Mouse (Mus musculus) hindbrain, embryonic 11.5 days (tissue): Measurements from ENCODE around the gene Wdr18. TPM values are rescaled to one million over a fixed set of nuclear protein-coding genes. Genes with fewer than 3 reads are reported as not detected.
A peak's percentile ranks its signal among the peaks of the same experiment; 100 is the strongest.

ENCODE experiments used
- ATAC-seq: fragments of 200-750 bp; cut with Nextera tagmentation; 2 replicates; pipeline ENCODE4 v1.8.0; 2017; ENCODE audit warnings: mild to moderate bottlenecking, moderate TSS enrichment, moderate library complexity; ENCODE audit not compliant: low FRiP score
- DNase-seq: peaks from one replicate; pipeline ENCODE4 v3.0.0-alpha.2; 2015; ENCODE audit warnings: low spot score
- H3K27ac ChIP-seq: fragments of 300-500 bp; sonication (generic); 2 replicates; pipeline ENCODE4 v1.5.1; 2014; ENCODE audit warnings: mild to moderate bottlenecking, low read depth, low read length
- H3K27me3 ChIP-seq: fragments of 300-500 bp; sonication (generic); 2 replicates; pipeline ENCODE4 v1.6.1; 2014; ENCODE audit warnings: mild to moderate bottlenecking, low read length, moderate library complexity, mixed read lengths; ENCODE audit not compliant: control insufficient read depth, insufficient read depth
- H3K36me3 ChIP-seq: fragments of 300-500 bp; sonication (generic); 2 replicates; pipeline ENCODE4 v1.6.1; 2014; ENCODE audit warnings: mild to moderate bottlenecking, low read length, moderate library complexity, mixed read lengths; ENCODE audit not compliant: control insufficient read depth, insufficient read depth
- H3K4me1 ChIP-seq: fragments of 300-500 bp; sonication (generic); replicated peaks from 2 replicates; pipeline ENCODE4 v1.6.1; 2014; ENCODE audit warnings: low read length, mixed read lengths; ENCODE audit not compliant: control insufficient read depth, insufficient read depth
- H3K4me2 ChIP-seq: fragments of 300-500 bp; sonication (generic); replicated peaks from 2 replicates; pipeline ENCODE4 v1.6.1; 2014; ENCODE audit warnings: mild to moderate bottlenecking, low read depth, low read length
- H3K4me3 ChIP-seq: fragments of 300-500 bp; sonication (generic); 2 replicates; pipeline ENCODE4 v1.5.1; 2014; ENCODE audit warnings: low read depth, low read length
- H3K9ac ChIP-seq: fragments of 300-500 bp; sonication (generic); 2 replicates; pipeline ENCODE4 v1.6.1; 2014; ENCODE audit warnings: low read depth, low read length
- H3K9me3 ChIP-seq: fragments of 300-500 bp; sonication (generic); 2 replicates; pipeline ENCODE4 v1.6.1; 2016; ENCODE audit warnings: low read length; ENCODE audit not compliant: control insufficient read depth
- WGBS: fragments of 180-500 bp; shearing (Covaris S2); extraction: QIAGEN DNeasy Blood & Tissue Kit; methylation state at CpG from one replicate; pipeline ENCODE4 v1.1.7; 2014; 5-methylcytosine and 5-hydroxymethylcytosine counted together
- polyA plus RNA-seq: library from polyadenylated mRNA; unstranded; fragments of >200 nt; fragmentation: Nextera tagmentation; extraction: Ambion mirVana; gene quantifications from 2 replicates; pipeline ENCODE4 v1.2.1, GENCODE M21; 2014

Wdr18 gene
- polyA plus RNA-seq, 1 experiment from 2014 or later = 94.7 TPM

DNA sequence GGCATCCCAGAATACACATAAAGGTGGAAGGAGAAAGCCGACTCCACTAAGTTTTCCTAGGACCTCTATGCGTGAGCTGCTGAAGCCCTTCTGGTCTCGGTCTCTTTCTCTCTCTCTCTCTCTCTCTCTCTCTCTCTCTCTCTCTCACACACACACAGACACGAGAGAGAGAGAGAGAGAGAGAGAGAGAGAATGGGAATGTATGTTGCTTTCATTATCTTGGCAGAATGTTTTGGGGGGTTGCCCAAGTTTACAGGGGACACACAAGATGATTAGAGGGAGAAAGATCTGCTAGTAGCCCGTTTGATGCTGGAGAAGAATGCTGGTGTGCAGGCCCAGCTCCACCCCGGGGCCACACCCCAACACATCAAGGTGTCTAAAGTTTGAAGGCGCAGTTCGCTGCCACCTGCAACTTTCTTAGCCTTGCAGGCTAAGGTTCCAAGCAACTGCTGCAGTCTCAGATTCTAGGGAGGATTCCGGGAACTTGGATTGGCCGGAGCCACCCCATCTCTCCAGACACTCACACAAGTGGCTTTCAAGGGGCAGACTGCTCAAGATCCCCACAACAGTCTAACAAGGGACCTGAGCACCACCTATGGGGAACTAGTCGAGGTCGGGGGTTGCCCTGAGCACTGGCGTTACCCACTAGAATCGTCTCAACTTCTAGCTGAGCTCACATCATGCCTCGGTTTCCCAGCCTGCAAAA is 34.0 kb upstream of the Wdr18 start:
- Histone ChIP-seq H3K9me3 (no peaks in the 10 kb centered on the region), H3K4me2 (peak overlapping the region; percentile 94), H3K27ac (peak overlapping the region; percentile 55; the same call in 1 of the 2 replicates), H3K9ac (peak overlapping the region; percentile 59), H3K27me3 (peaks cover 34% of the 10 kb centered on the region), H3K36me3 (no peaks in the 10 kb centered on the region), H3K4me3 (peak overlapping the region; percentile 82), H3K4me1 (peaks cover 24% of the 10 kb centered on the region)
- ATAC-seq = no peak; the same call in 1 of the 2 replicates
- peak; percentile 24 for DNase-seq
- 13% methylated on average over 15 of the region's 15 CpGs for WGBS

DNA sequence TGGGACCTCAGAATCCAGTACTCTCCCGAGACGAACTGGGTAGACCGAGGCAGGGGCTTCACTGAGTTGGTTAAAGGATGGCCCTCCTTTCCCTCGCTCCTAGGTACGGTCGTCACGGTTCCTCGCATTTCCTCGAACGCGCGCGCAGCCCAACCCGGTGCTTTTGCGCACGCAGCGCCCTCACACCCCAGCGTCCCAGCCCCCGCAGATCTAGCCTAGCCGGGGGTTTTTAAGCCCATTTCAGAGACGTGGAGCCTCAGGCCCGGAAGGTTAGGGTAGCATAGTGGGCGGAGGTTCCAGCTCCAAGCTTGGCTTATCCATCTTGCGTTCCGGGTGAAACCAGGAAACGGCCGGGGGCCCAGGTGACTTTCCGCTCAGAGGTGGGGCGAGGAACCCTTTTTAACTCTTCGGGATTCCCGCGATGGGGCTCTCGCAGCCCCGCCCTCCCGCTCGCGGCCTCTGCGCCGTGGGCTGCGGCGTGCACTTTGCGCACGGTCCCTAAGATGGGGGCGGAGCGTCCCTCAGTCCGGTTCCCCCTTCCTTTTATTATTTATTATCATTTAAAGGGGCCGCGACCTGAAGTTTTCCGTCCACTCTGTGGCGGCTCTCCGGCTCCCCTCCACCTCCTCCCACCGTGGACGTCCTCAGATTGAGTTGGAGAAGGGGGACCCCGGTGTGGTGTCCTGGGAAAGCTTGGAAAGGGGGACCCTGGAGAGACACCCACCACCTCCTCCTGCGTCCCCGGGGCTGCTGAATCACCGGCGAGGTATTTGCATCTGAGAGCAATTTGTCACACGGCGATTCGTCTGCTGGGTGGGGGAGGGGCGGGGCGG is 33.2 kb upstream of the Wdr18 start, which contains the start of gene Arid3a:
Gene Arid3a, plus strand, starts transcription at position 553 of the 833 bp plus-strand sequence.
- peaks cover 26% of the 10 kb centered on the region for H3K27me3 ChIP-seq
- ATAC-seq = peak; percentile 77
- peaks cover 18% of the 10 kb centered on the region for H3K4me1 ChIP-seq
- under 1% methylated on average over 63 of the region's 63 CpGs for WGBS
- H3K4me2 ChIP-seq = peak within 1 kb of the TSS; percentile 94
- no peaks in the 10 kb centered on the region for H3K36me3 ChIP-seq
- H3K9me3 ChIP-seq = no peaks in the 10 kb centered on the region
- H3K27ac ChIP-seq = peak within 1 kb of the TSS; percentile 89
- H3K9ac ChIP-seq = peak within 1 kb of the TSS; percentile 83
- DNase-seq = peak; percentile 95
- peak within 1 kb of the TSS; percentile 82 for H3K4me3 ChIP-seq

DNA sequence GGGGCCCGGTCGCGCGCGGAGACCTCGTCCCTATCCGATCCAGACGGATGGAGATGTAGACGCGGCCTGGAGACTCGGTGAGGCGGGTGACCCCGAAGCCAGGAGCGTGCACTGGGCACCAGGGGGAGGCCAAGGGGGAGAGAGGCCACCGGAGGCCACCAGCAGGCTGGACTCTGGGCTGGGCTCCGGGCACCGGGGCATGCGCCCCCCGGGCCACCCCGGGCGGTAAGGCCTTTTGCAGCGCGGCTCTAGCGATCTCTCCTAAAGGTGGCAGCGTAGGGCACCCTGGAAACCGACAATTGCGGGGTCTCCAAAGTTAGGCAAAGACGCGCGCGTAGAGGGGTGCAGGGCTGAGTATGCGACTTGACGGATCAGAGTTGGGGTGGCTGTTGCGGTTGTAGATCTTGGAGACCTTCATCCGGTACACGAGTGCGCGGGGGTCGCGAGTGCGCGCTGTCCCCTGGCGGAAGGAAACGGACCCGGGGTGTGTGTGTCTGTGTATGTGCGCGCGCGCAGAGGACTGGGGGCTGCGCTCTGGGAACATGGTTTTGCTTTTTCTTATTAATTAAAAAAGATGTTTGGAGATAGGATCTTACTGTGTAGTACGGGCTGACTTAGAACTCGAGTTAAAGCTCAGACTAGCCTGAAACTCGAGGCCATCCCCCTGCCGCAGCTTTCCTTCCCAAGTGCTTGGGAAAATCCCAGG is 32.5 kb upstream of the Wdr18 start:
- ATAC-seq (peak; percentile 63), DNase-seq (peak; percentile 77)
- under 1% methylated on average over 54 of the region's 54 CpGs for WGBS
- peak overlapping the region; percentile 89 for H3K27ac ChIP-seq
- H3K36me3 ChIP-seq = no peaks in the 10 kb centered on the region
- H3K4me1 ChIP-seq = peaks cover 22% of the 10 kb centered on the region
- H3K27me3 ChIP-seq = peaks cover 18% of the 10 kb centered on the region
- peak overlapping the region; percentile 83 for H3K9ac ChIP-seq
- peak overlapping the region; percentile 94 for H3K4me2 ChIP-seq
- peak overlapping the region; percentile 82 for H3K4me3 ChIP-seq
- H3K9me3 ChIP-seq = no peaks in the 10 kb centered on the region

DNA sequence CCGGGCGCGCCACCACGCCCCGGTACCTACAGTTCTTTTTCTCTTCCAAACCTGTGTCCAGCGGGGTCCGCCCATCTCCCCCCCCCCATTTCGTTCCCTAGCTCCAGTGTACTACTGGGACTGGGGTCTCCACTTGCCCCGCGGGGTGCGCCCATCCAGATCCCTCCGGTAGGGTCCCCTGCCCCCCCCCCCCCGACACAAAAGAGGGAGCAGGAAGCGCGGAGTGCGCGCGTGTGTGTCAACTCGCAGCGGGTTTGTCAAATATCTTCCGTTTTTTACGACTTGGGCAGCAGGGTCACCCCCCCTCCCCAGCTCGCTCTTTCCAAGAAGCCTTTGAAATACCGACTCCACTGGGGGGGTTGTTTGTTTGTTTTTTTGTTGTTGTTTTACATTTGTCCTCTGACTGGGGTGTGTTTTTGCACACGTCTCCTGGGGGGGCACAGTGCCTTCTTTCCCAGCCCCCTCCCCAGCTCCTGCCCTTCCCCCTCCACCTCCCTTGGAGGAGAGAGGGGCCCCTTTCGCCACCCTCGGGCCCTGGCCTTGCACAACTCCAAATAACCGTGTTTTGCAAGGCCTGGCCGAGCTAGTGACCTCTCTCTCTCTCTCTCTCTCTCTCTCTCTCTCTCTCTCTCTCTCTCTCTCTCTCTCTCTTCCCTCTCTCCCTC is 31.8 kb upstream of the Wdr18 start:
- H3K4me2 ChIP-seq = peak overlapping the region; percentile 94
- H3K27ac ChIP-seq = peak overlapping the region; percentile 89
- H3K9me3 ChIP-seq = no peaks in the 10 kb centered on the region
- ATAC-seq = no peak
- peaks cover 25% of the 10 kb centered on the region for H3K4me1 ChIP-seq
- H3K27me3 ChIP-seq = peaks cover 12% of the 10 kb centered on the region
- under 1% methylated on average over 21 of the region's 29 CpGs for WGBS
- no peak for DNase-seq
- H3K9ac ChIP-seq = peak overlapping the region; percentile 83
- H3K36me3 ChIP-seq = peaks cover under 1% of the 10 kb centered on the region; the same call in 1 of the 2 replicates
- H3K4me3 ChIP-seq = peak overlapping the region; percentile 82

DNA sequence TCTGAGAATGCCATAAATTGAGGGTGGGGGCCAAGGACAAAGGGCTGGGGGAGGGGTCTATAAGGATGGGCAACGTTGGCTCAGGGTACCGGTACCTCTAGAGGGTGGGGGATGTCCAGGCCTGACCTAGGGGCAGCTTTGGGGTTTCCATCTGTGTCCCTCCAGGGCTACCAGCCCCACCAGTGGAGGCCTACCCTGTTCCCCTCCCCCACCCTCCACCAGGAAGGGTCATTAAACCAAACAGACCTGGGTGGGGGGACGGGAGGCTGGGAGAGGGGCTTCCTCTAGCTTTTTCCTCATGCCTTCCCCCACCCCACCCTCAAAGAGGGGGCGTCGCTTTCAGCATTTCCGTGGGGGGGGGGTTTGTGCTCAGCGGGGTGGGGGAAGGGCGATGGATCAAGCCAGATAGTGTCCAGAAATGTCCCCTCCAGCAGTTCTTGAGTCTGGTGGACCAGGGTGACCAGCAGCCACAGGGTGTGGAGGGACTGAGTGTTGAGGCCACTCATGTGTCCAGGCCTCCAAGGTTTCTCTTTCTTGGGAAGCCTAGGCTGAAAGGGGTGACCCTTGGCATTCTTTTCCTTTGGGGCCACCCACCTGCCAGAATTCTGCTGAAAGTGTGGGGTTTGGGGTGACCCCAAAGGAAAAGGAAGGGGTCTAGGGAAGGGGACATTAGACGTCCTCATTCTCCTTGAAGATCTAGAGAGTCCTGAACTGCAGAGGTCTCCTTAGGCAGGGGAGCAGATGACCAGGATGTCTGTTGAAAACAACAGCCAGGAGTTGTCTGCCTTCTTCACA is 30.8 kb upstream of the Wdr18 start:
- Histone ChIP-seq H3K4me2 (peak overlapping the region; percentile 94), H3K36me3 (peaks cover 4% of the 10 kb centered on the region; the same call in 1 of the 2 replicates), H3K9ac (peak overlapping the region; percentile 83), H3K27ac (peak overlapping the region; percentile 89), H3K27me3 (peaks cover 5% of the 10 kb centered on the region), H3K9me3 (no peaks in the 10 kb centered on the region), H3K4me1 (peaks cover 27% of the 10 kb centered on the region), H3K4me3 (peak overlapping the region; percentile 82)
- peak; percentile 48 for DNase-seq
- WGBS = 20% methylated on average over 6 of the region's 9 CpGs
- ATAC-seq = no peak

DNA sequence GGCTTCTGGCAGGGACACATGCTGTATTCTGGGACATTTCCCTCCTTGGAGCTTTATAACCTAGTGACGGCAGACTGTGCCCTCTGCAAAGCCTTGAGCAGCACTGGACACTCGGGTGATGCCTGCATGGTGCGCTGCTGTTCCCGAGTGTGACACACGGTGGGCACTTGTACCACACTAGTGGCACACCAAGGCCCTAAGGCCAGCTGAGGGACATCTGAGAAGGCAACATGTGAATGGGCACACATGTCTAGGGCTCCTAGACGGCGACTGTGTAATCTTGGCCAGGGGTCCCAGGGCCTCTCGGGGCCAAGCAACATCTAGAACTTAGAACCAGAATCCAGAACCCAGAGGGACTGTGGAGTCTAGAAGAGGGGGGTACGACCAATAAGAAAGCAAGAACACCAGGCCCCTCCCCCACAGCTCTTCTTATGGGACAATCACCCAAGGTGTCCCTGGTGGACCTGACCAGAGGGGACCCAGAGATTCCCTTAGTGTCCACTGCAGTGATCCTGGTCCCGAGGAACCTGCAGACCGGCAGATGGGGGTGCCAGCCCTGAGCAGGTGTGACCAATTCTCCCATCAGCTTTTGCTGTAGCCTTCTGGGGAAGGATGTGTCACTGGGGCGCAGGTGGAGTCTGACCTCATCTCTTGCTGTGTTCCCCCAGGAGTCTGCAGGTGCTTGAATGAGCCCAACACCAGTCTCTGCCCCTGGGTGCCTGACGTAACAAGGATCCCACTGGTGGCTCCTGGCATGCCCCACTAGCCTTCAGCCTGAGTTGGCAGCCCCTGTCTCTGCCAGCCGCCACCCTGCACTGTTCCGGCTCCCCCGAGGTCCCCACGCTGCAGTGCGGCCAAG is 29.8 kb upstream of the Wdr18 start:
- DNase-seq (no peak), ATAC-seq (no peak)
- Histone ChIP-seq H3K9ac (0 out of 2 replicates have a peak overlapping the region, but pooled peaks have one; percentile 19), H3K27ac (peak overlapping the region; percentile 42; the same call in 1 of the 2 replicates), H3K27me3 (peaks cover 3% of the 10 kb centered on the region), H3K4me3 (no peak overlapping the region), H3K36me3 (peaks cover 4% of the 10 kb centered on the region; the same call in 1 of the 2 replicates), H3K4me1 (peaks cover 27% of the 10 kb centered on the region), H3K9me3 (no peaks in the 10 kb centered on the region), H3K4me2 (no peak overlapping the region; the same call in 1 of the 2 replicates)
- 90% methylated on average over 18 of the region's 18 CpGs for WGBS

DNA sequence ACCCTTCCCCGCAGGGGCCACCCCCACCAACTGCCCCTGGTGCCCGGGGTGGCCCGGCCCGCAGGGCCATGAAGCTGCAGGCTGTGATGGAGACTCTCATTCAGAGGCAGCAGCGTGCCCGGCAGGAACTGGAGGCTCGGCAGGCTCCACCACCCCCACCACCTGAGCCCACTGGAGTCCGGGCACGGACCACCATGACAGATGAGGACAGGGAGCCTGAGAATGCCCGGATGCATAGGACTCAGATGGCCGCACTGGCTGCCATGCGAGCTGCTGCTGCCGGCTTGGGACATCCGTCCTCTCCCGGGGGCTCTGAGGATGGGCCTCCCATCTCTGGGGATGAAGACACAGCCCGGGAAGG is 29.1 kb upstream of the Wdr18 start:
- ATAC-seq (no peak), DNase-seq (no peak)
- Histone ChIP-seq H3K9me3 (no peaks in the 10 kb centered on the region), H3K9ac (0 out of 2 replicates have a peak overlapping the region, but pooled peaks have one; percentile 19), H3K36me3 (peaks cover 4% of the 10 kb centered on the region; the same call in 1 of the 2 replicates), H3K4me2 (no peak overlapping the region; the same call in 1 of the 2 replicates), H3K27me3 (peaks cover 3% of the 10 kb centered on the region), H3K27ac (peak overlapping the region; percentile 42; the same call in 1 of the 2 replicates), H3K4me3 (no peak overlapping the region), H3K4me1 (peaks cover 27% of the 10 kb centered on the region)
- WGBS = 86% methylated on average over 16 of the region's 16 CpGs
